Mouse (Mus musculus) limb, embryonic 14.5 days (tissue): Measurements from ENCODE around the gene Map3k19. TPM values are rescaled to one million over a fixed set of nuclear protein-coding genes. Genes with fewer than 3 reads are reported as not detected.

Experiments used
- ATAC-seq: fragments of 200-750 bp; cut with Nextera tagmentation; 2 replicates; pipeline ENCODE4 v1.8.0; 2017; ENCODE audit warnings: low read depth, moderate number of reproducible peaks, moderate TSS enrichment; ENCODE audit not compliant: low FRiP score
- DNase-seq: peaks from one replicate; pipeline ENCODE4 v3.0.0-alpha.2; 2015; ENCODE audit warnings: low spot score
- H3K27ac ChIP-seq: fragments of 300-500 bp; sonication (generic); replicated peaks from 2 replicates; pipeline ENCODE4 v1.5.1; 2014; ENCODE audit warnings: low read depth, mild to moderate bottlenecking, low read length, moderate library complexity, mixed read lengths
- H3K27me3 ChIP-seq: fragments of 300-500 bp; sonication (generic); 2 replicates; pipeline ENCODE4 v1.6.1; 2014; ENCODE audit warnings: low read length, mixed read lengths; ENCODE audit not compliant: control insufficient read depth, insufficient read depth
- H3K36me3 ChIP-seq: fragments of 300-500 bp; sonication (generic); 2 replicates; pipeline ENCODE4 v1.6.1; 2014; ENCODE audit warnings: mild to moderate bottlenecking, low read length, moderate library complexity, mixed read lengths; ENCODE audit not compliant: control insufficient read depth, insufficient read depth
- H3K4me1 ChIP-seq: fragments of 300-500 bp; sonication (generic); 2 replicates; pipeline ENCODE4 v1.6.1; 2014; ENCODE audit warnings: antibody characterized with exemption, low read length, mixed read lengths; ENCODE audit not compliant: control insufficient read depth, insufficient read depth
- H3K4me2 ChIP-seq: fragments of 300-500 bp; sonication (generic); replicated peaks from 2 replicates; pipeline ENCODE4 v1.6.1; 2014; ENCODE audit warnings: low read depth, mild to moderate bottlenecking, low read length, moderate library complexity; ENCODE audit not compliant: severe bottlenecking
- H3K4me3 ChIP-seq: fragments of 300-500 bp; sonication (generic); replicated peaks from 2 replicates; pipeline ENCODE4 v1.5.1; 2014; ENCODE audit warnings: low read length
- H3K9ac ChIP-seq: fragments of 300-500 bp; sonication (generic); 2 replicates; pipeline ENCODE4 v1.6.1; 2014; ENCODE audit warnings: mild to moderate bottlenecking, low read depth, low read length, moderate library complexity; ENCODE audit not compliant: severe bottlenecking
- H3K9me3 ChIP-seq: fragments of 300-500 bp; sonication (generic); 2 replicates; pipeline ENCODE4 v1.6.1; 2016; ENCODE audit warnings: low read length; ENCODE audit not compliant: control insufficient read depth
- POLR2A ChIP-seq: fragments of 200-500 bp; IDR thresholded peaks from 2 replicates; pipeline ENCODE4 v1.8.0; 2012; ENCODE audit warnings: inconsistent platforms, mild to moderate bottlenecking, moderate library complexity, borderline replicate concordance; ENCODE audit not compliant: insufficient read depth, insufficient read length; ENCODE audit errors: extremely low read depth
- WGBS: fragments of 180-500 bp; shearing (Covaris S2); extraction: QIAGEN DNeasy Blood & Tissue Kit; methylation state at CpG from one replicate; pipeline ENCODE4 v1.1.7; 2014; 5-methylcytosine and 5-hydroxymethylcytosine counted together
- polyA plus RNA-seq, 2 experiments: library from polyadenylated mRNA; depleted of rRNA in 1 of 2; stranded (reverse) in 1 of 2; unstranded in 1 of 2; fragments of >200 nt; fragmentation: Nextera tagmentation in 1 of 2; extraction: Ambion mirVana in 1 of 2; gene quantifications; 2 replicates each; pipeline versions ENCODE4 v1.2.1 to v1.2.3; 2012 to 2014

Gene Map3k19
- polyA plus RNA-seq, 2 experiments: not detected

DNA sequence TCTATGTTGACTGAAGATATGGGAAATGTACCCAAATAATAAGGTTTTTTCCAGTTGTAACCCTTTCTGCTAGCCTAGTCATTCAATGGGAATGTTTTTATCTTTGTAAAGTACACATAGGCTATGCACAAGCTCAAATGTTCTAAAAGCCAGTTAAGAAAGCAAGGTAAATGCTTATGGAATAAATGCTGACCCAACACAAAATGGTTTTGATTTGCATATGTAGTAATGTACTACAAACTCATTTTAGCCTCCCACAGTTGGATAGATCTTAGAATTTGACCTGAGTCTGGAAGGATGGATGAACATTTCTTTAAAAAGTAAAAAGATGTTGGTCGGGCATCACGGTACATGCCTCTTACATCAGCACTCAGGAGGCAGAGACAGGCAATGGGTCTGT is 88.1 kb downstream of the Map3k19 start:
- H3K27ac ChIP-seq: no peak overlapping the region
- 91% methylated on average over 2 of the region's 2 CpGs for WGBS
- H3K9me3 ChIP-seq: no peaks in the 10 kb centered on the region
- H3K36me3 ChIP-seq: no peaks in the 10 kb centered on the region
- no peaks in the 10 kb centered on the region for H3K27me3 ChIP-seq
- no peaks in the 10 kb centered on the region for H3K4me1 ChIP-seq
- ATAC-seq (no peak), DNase-seq (no peak)
- H3K4me2 ChIP-seq: no peak overlapping the region
- H3K4me3 ChIP-seq: no peak overlapping the region
- H3K9ac ChIP-seq: no peak overlapping the region
- TF ChIP-seq POLR2A: no peak

DNA sequence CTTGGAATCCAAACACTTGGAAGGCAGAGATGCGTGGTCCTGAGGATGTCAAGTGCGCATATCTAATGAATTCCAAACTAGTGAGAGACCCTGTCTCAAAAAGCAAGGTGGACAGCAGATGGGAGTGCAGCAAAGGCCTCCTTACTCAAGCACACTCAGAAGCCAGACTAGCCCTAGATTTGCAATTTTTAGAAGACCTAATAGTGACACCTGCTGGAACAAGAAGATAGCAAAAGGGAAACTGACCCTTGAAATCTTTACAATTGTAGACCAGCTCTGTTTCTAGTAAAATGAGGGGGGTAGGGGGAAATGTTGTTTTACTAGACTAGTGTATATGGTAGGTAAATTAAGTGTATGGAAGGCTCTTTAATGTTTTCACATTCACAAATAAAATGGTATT is 89.4 kb downstream of the Map3k19 start:
- Histone ChIP-seq H3K27me3 (no peaks in the 10 kb centered on the region), H3K4me2 (no peak overlapping the region), H3K4me3 (no peak overlapping the region), H3K27ac (no peak overlapping the region), H3K9me3 (no peaks in the 10 kb centered on the region), H3K9ac (no peak overlapping the region), H3K36me3 (no peaks in the 10 kb centered on the region), H3K4me1 (no peaks in the 10 kb centered on the region)
- no peak for TF ChIP-seq POLR2A
- 56% methylated on average over 2 of the region's 2 CpGs for whole genome bisulfite sequencing
- ATAC-seq (no peak), DNase-seq (no peak)

Other genes with a start within 250 kb of the Map3k19 start
- gene Tmem163, start 175.5 kb downstream of the Map3k19 start, polyA plus RNA-seq (2012; rRNA removed): 2.6 and 4.7 TPM in 2 replicates
- 1.7 and 2.5 TPM in 2 replicates for gene Tmem163, start 175.5 kb downstream of the Map3k19 start, polyA plus RNA-seq (2014; fragmentation: Nextera tagmentation; extraction: Ambion mirVana)
- 0.03 TPM in 1 of 2 replicates, not detected in the other for gene Acmsd, start 125.6 kb downstream of the Map3k19 start, polyA plus RNA-seq (2012; rRNA removed)
- 0.11 and 0.12 TPM in 2 replicates for gene Acmsd, start 125.6 kb downstream of the Map3k19 start, polyA plus RNA-seq (2014; fragmentation: Nextera tagmentation; extraction: Ambion mirVana)
- 53.6 and 63.4 TPM in 2 replicates for gene Ccnt2, start 80.9 kb downstream of the Map3k19 start, polyA plus RNA-seq (2012; rRNA removed)
- 67.0 and 72.9 TPM in 2 replicates for gene Ccnt2, start 80.9 kb downstream of the Map3k19 start, polyA plus RNA-seq (2014; fragmentation: Nextera tagmentation; extraction: Ambion mirVana)
- gene Rab3gap1, start 13.7 kb upstream of the Map3k19 start, polyA plus RNA-seq (2012; rRNA removed): 18.4 and 18.5 TPM in 2 replicates
- gene Rab3gap1, start 13.7 kb upstream of the Map3k19 start, polyA plus RNA-seq (2014; fragmentation: Nextera tagmentation; extraction: Ambion mirVana): 21.4 and 23.3 TPM in 2 replicates
- 10.4 and 13.0 TPM in 2 replicates for gene Zranb3, start 248.0 kb upstream of the Map3k19 start, polyA plus RNA-seq (2012; rRNA removed)
- 6.9 and 9.8 TPM in 2 replicates for gene Zranb3, start 248.0 kb upstream of the Map3k19 start, polyA plus RNA-seq (2014; fragmentation: Nextera tagmentation; extraction: Ambion mirVana)
- gene R3hdm1, start 248.3 kb upstream of the Map3k19 start, polyA plus RNA-seq (2012; rRNA removed): 73.2 and 87.4 TPM in 2 replicates
- 66.2 and 75.7 TPM in 2 replicates for gene R3hdm1, start 248.3 kb upstream of the Map3k19 start, polyA plus RNA-seq (2014; fragmentation: Nextera tagmentation; extraction: Ambion mirVana)